Mouse (Mus musculus) right cerebral cortex, postnatal 4 days (tissue): ENCODE measurements at regions not wholly inside any gene's neighbourhood (a gene's known extent, or its start where the extent isn't known, plus 50 kb on each side); places are given as distances from the start of the nearest gene placed in this dataset.
A peak's percentile ranks its signal among the peaks of the same experiment; 100 is the strongest.

Source experiments
- DNase-seq: peaks from one replicate; pipeline ENCODE4 v3.0.0-alpha.2; 2022

DNA sequence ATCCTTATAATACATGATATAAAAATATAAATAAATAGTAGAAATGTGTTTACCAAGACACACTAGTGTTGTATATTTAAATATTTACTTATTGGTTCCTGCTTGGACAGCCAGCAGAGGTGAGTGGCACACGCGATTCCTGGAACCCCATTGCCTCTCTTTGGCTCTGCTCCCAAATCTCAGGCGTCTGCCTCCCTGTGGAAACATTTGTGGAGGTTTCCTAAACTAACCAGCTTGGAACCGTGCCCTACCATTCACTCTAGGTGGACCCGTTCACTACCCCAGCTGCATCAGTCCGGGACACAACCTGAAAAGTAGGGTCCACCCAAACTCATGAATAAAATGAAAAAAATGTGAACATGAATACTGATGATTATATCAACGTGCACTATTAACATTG is 404.0 kb upstream of the Defb41 start:
- peak; percentile 3 for DNase-seq

DNA sequence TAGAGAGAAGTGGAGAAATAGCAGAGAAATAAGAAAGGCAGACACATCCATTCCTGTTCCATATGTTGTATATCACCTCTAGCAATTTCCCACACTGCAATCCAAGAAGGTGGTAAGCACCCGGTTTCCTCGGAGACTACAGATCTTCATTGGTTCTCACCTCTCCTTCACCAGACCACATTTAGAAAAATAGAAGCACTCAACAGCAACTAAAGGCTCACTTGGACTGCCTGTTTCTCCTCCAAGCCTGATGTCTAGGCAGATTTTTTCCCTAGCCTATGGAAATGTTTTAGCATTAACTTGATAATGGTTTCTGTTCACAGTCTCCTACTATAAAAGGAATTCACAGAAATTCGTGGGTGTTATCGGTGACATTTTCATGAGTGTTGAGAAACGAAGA is 403.3 kb upstream of the Defb41 start:
- DNase-seq: no peak

DNA sequence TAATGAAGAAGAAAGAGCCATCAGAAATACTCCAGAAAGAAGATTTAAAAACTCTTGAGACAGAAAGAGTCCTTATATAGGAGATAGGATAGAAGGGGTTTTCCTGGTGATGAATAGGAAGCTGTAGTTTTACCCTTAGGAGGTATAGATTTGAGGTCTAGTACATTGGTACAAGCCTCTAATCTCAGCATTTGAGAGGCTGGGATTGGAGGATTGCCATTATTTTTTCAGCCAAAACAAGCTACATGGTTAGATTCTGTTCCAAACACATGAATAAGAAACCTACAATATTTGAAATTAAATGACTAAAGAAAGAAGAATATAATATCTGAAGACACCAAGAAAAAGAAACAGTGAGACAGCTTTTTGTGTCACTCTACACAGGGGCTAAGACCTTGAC is 375.9 kb upstream of the Defb41 start:
- DNase-seq: no peak

DNA sequence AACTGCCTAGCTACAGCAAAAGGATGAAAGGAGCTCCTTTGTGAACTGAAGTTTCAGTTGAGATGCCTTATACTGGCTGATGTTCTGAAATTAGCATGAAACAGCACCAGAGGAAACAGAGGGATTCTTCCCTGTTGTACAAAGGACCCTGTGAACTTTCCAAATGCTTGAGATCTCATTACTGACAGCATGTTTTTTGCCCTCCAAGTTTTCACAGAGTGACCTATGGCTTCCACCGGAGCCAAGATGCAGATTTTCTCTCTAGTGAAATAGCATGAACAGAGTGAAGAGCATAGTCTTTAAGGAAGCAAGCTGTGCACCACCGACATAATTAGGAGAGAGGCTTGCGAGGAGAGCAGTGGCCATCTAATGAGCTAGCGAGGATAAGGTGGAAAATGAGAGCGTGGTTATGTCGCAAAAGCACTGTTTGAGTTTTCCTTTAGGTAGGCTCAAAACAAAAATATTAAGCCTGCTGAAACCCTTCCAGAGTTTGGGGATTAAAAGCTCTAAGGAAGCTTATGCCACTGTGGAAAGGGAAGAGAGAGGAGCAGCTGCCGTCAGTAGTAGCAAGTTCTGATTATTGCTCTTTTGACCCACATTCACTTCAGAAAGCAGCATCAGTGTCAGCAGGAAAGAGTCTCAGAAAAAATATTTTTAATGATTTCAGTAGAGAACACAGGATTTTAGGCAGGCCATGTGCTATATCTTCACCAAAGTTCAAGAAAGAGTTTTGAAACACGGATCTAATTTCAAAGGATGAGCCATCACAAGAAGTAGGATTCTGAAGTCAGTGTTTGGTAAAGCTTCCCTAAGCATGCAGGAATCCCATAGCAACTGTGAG is 374.7 kb upstream of the Defb41 start:
- DNase-seq: no peak

DNA sequence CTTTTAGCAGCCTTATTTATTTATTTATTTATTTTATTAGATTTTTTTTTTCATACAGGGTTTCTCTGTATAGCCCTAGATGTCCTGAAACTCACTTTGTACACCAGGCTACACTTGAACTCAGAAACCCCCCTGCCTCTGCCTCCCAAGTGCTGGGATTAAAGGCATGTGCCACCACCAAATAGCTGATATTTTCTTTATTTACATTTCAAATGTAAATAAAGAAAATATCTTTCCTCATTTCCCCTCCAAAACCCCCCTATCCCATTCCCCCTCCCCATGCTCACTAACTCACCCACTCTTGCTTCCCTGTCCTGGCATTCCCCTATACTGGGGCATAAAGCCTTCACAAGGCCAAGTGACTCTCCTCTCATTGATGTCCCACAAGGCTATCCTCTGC is 372.4 kb upstream of the Defb41 start:
- DNase-seq: no peak

DNA sequence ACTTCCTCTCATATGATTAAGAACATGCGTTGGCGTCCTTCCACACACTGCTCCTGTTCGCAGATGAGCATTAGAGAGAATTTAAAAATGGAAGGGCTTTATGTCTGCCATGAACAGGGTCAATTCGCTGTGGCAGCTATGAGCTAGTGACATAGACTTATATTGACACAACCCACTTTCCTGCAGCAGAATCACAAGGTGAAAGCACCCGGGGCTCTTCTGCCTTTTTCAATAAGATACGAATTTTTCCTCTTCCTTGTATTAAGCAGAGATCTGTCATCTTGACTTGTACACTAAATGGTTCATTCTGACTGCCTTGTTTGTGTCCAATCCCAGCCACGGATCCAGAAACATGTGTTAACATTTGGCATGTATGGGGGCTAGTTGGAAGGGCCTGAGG is 345.3 kb upstream of the Defb41 start:
- DNase-seq: no peak

DNA sequence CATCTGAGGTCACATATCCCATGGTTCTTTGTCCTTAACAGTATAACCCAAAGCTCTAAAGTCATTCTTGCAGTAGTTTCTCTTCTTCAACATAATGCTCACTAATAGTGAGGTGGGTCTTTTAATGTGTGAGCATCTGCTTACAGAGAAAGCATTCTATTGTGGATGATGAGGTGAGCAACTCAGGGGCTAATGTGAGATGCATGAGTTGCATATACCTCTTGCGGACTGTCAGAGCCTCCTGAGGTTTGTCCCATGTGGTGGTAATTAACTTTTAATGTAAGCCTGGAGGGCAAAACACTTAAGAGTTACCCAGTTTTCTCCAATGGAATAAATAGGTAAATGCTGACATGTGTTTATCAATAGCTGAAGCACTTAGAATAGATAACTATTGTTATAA is 334.9 kb upstream of the Defb41 start:
- no peak for DNase-seq

DNA sequence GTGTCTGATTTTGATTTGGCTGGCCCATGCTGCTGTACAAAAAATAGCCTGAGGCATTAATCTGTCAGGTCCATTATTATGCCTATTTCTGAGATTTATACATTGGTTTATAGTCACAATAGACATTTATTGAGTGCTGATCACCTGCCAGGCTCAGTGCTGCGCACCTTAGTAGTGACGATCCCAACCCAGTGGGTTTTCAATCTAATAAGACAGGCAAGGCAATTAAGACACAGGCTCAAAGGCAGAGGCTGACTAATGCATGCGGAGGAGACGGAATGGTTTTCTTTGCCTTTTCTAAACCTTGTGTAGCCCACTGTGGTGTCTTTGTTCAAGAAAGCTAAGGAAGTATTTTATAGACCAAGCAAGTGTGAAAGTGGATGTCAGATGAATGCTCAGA is 334.0 kb upstream of the Defb41 start:
- DNase-seq: no peak

DNA sequence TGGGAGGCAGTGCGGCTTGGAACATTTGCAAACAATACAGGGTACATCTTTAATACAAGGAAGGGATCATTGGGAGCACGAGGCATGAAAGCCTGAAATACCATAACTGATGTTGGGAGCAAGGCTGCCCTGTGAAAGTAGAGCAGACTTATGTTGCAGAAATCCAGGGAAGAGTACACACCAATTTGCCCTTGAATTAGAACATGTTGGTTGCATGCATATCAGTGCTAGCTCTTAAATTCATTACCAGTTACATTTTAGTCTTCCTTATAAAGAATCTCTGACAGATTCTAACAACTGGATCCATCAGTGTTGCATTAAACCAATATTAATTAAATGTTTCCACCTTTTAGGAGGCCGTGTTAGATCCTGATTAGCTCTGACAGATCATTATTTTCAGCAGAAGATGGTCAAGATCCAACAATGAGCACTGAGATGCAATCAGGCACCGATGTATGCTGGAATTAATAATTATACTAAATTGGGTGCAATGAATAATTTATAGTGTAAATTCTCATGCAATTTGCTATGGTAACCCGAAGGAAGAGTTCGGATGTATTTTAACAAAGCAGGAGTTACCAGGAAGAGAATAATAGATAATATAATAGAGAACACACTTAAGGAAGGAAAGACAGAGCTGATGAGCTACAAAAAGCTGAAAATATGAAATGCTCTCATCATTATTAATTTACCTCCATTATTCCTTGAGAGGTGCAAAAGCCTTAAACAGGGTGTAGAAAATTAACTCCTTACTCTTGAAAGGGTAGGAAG is 318.6 kb upstream of the Defb41 start:
- no peak for DNase-seq

DNA sequence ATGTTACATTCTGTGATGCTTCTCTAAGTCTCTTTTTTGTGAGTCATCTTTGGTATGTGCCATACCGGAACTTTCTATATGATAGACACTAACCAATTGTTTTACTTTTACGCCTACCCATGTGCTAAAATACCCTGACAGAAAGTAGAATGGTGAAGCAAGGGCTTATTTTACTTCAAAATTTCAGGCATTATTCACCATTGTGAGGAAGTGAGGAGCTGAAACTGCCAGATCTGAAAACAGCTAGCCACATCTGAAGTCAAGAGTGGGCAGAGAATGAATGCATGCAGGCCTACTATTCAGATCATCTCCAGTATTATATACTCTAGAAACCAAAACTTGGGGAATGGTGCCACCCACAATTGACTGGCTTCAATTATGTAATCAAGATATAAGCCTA is 313.7 kb upstream of the Defb41 start:
- no peak for DNase-seq

DNA sequence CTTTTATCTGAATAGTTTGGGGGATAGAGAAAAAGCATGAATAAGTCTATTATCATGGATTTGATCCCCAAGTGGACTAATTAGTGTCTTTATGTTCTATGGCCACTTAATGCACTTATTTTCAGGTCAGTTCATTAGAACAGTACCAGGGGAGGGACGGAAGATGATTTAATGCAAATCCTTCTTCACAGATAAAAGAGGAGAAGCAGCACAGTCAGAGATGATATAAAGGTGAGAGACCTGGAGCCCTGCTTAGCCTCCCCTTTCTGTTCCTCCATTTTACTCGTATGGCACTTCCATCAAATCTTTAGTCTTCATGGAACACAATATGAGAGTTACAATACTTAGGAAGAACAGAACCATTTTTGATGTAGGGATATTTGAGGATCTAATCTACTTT is 302.1 kb upstream of the Defb41 start:
- no peak for DNase-seq

DNA sequence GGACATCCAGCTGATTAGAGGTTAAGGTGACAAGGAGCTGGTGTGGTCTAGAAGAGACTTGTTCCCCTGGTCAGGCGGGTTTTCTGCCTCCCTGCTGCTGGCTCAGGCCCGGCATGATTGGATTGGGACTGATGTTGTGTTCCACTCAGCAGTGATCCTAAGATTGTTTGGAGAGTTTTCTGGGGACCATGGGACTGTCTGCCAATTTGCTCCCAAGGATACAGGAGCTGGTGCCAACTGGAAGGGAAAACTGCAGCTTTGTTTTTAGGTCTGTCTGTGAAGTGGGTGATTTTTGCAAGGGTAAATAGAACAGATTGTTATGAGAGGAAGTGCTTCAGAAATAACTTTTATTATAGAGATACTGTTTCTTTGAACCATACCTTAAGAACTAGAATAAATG is 286.3 kb upstream of the Defb41 start:
- DNase-seq: no peak

DNA sequence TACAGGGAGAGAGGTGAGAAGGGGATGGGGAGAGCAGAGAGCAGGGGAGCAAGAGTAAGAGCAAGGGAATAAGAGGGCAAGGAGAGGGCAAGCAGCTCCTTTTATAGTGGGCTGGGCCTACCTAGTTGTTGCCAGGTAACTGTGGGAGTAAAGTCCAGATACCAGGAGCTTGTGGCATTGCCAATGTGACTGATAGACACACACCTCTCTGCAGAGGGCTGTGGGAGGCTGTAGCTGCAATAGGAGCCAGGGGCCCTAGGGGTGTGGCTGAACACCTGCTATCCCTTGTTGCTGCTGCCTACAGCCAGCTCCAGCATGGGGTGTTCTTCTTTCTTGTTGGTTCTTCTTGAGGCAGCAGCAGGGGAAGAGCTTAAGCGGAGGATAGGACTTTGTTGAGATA is 266.8 kb upstream of the Defb41 start:
- DNase-seq: no peak

DNA sequence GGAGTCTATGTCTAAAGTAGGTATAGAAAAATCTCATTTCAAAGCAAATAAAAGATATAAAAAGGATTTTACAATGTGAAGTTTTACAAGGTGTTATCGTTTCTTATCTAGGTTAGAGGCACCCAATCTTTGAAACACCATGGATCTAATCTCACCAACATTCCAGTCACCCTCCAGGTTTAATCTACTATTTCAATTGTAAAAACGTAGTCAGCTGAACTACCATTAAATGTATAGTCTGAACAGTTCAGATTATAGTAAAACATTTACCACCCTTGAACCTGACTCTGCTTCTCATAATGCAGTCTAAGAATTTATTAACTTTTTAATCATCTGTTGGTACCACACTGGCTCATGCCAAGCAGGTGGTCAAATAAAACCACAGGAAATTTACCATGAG is 259.5 kb upstream of the Defb41 start:
- DNase-seq: no peak

DNA sequence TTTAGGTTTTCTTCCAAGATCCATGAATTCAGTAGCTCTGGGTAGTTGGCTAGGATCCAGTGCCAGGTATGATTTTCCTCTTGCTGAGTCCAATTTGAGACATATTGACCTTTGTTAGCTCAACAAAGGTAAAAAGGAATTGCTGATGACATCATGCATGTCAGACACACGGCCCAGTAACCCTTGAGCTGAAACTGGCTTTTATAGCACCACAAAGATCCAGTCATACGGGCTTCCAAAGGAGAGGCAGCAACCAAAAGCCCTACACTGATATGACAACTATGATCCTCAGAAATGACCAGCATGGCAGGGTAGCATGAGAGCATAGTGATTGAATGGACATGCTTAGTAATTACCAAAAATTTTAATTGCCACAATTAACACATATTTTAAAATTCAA is 258.0 kb upstream of the Defb41 start:
- DNase-seq: no peak

DNA sequence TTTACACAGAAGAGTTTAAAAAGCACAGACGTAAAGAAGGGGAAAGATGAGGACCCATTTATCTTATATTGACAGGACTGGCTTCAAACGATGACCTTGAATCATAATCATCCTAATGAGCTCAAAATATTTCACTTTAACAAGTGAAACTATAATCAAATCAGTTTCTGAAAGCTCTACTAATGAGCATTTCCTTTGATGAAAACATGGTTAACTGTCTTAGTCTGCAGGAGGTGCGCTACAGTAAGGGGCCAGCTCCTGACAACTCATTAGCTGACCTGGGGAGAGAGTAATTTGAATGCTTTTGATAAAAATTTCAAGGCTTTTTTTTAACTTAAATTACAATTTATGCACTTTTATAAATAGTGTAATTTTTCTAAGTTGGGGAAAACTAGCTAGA is 247.8 kb upstream of the Defb41 start:
- no peak for DNase-seq

DNA sequence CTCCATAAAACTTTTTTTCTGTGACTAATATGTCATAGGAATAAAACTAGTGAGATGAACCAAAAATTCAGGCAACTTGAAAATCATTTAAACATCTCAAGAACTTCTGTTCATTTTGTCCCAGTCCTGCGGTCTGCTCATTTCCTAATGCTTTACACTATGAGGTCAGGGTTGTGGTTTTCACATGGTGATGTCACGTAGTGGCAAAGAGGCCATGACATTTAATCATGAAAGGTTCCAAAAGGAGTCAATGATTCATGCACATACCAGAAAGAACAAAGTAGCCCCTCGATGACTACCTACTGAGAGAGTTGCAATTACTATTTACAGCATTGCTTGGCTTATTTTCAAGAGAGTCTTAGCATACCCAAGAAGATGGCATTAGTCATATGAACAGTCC is 233.6 kb upstream of the Defb41 start:
- no peak for DNase-seq

DNA sequence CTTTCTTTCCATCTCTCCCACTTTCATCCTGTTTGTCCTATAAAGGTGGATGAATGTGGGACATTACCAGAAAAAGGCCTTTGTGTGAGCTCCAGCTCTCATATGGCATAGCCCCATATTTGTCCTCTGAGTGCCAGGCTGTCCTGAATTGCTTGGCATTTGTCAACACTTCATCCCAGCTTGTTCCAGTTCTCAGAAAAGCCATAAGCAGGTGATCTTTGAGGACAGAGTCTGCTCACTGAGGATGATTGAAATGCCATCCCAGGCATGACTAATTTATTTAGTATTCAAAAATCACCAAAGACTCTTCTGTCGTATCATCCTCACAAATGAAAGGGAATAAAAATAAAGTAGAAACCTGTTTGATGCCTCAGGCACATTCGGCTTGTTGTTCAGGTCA is 203.6 kb upstream of the Defb41 start:
- DNase-seq: no peak

DNA sequence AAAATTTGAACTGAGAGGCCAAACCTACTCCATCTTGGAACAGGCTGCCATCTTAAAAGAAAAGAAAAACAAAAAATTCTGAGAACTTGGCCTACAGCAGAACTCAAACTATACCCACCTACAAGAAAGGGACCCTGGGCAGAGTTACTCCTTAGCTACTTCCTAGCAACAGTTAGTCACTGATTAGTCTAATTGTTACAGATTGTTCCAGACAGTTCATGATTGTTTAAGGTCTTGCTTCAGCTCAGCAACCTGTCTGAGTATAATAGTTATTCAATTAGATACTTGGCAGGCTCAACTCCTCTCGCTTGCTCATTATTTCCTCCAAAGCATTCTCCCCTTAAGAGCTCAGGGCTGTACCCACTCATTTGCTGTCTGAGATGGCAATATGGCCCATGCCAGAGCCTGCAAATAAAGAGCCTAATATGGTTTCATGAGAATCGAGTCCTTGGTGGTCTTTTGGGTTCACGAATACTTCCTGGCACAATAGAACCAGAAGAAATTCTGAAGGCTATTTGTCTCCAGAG is 200.4 kb upstream of the Defb41 start:
- DNase-seq: no peak

DNA sequence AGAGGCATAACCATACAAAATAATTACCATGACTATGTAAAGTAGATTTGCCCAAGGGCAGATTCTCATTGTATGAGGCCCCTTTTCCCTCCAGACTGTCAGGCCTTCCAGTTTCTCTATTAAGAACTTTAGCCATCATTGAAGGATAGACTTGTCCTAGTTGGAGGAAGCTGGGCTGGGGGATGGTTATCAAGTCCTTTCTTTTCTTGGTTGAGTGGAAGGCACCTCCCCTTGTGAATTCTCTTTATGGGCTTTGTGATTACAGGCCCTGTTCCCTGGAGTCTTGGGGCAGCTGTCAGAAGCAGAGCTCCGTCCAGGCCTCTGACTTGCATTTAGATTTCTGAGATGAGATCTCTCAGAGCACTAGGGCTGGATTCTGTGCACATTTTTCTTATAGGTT is 198.3 kb upstream of the Defb41 start:
- no peak for DNase-seq

DNA sequence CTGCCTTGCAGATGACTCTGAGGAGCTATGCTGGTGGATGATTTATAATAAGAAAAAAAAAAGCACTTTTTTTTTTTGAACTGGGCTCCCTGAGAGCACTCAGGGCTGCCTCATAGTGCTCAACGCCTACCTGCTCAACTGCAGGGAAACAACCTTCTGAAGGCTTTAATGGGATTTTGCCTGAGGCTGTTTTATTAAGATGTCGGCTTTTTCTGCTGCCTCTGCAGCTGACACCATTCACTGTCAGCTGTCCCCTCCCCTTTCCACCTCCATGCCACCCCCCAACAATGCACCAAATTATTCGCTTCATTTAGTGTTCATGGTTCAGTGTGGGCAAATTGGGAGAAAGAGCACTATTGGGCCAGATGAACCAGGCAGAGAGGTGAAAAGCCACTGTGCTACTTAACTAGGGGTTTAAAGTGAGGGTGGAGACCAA is 151.4 kb upstream of the Defb41 start:
- DNase-seq: no peak

DNA sequence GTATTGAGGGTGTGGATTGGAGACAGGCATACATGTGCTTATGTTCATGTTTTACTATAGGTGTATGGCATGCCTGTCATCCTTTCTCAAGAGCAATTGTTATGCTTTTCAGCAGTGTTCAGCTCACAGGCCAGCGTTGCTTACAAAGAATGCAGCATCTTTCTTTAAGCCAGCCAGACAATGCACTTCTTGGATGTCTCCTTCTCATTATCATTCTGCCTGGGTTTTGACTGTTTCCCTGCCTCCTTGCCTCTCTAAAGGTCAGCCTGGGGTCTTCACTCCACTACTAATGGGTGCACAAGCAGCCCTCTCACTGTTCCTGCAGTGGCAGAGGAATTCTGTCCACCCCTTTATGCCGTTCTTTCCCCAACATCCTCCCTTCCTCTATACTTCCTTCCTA is 150.9 kb upstream of the Defb41 start:
- no peak for DNase-seq

DNA sequence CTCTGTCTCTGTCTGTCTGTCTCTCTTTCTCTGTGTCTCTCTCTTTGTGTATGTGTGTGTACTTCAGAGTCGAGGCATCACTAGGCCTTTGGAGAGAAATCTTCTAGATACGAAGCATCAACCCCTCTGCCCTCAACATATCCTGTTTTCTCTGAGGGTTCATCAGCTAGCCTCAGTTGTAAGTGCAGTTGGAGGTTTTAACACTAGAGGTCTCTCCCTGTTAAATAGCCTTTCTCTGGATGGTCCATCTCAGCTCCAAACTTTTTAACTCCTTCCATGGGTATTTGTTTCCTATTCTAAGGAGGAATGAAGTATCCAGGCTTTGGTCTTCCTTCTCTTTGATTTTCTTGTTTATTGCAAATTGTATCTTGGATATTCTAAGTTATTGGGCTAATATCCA is 147.8 kb upstream of the Defb41 start:
- no peak for DNase-seq

DNA sequence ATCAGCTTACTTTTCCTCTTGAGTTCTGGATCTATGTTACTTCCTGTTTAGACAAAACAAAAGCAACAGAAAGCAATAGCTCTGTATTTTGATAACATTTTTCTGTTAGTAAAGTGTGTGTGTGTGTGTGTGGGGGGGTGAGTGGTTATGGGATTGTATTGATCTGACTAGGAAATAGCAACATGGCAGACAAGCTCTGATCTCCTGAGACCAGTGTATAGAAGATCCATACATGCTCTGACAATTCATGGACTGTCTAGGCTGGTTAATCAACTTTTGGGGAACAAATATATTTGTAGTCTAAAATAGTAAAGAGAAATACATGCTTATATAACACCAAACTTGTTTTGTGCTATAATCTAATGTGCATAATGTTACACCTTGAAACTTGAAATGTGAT is 124.7 kb upstream of the Defb41 start:
- no peak for DNase-seq
